Comparison of ENCODE assay signal across 22 mouse cellular contexts in genomic region chr5:44504786-44505185, GRCm38 (mm10).
DNase-seq lines count a peak whose midpoint lies in the region; ATAC-seq and TF ChIP-seq lines count a peak whose summit lies in the region.
"Had no signal": no experiment of that assay in that cellular context is flagged by ENCODE, and none has a peak within 500 bp of the region (broad histone marks: within the 10 kb centered on the region; RNA-seq: fewer than 3 reads in every experiment).

No protein-coding gene starts in this region.

- no peak overlapping the region for H3K4me3 ChIP-seq in cerebellum, adult 2 months (replicated peaks; ENCODE audit: insufficient read depth, low read depth, low read length)
- no peak overlapping the region for H3K4me3 ChIP-seq in embryonic facial prominence, embryonic 14.5 days (ENCODE audit: low read depth, low read length)
- H3K4me3 ChIP-seq in embryonic facial prominence, embryonic 10.5 days = no peak overlapping the region
- no peak overlapping the region for H3K4me3 ChIP-seq in lung, embryonic 14.5 days (ENCODE audit: low read depth, low read length)
- H3K4me3 ChIP-seq in lung, adult 2 months (replicated peaks; ENCODE audit: extremely low read depth, low read depth, low read length) = no peak overlapping the region

- ATAC-seq in embryonic facial prominence, embryonic 14.5 days (ENCODE audit: low read depth) = no peak
- no peak for ATAC-seq in lung, embryonic 14.5 days (ENCODE audit: insufficient read depth)
- ATAC-seq: activated CD4-positive, CD25-positive, alpha-beta regulatory T cell, adult 4 months; CD4-positive, CD25-positive, alpha-beta regulatory T cell, adult 4 months; Patski had no signal

- no peak for TF ChIP-seq CTCF in cerebellum, adult 2 months (IDR thresholded peaks at IDR 0.05; ENCODE audit: borderline replicate concordance, insufficient read depth, low read depth, low read length)
- TF ChIP-seq CTCF in lung, embryonic 14.5 days (IDR thresholded peaks at IDR 0.05; ENCODE audit: low read depth) = no peak
- TF ChIP-seq CTCF in lung, adult 2 months (IDR thresholded peaks at IDR 0.05; ENCODE audit: insufficient read depth, low read length) = no peak

- no peak for TF ChIP-seq POLR2A in cerebellum, adult 2 months (IDR thresholded peaks at IDR 0.05; ENCODE audit: borderline replicate concordance, insufficient read depth, low read length)
- no peak for TF ChIP-seq POLR2A in lung, adult 2 months (IDR thresholded peaks at IDR 0.05; ENCODE audit: borderline replicate concordance, extremely low read depth, low read depth, low read length)

- DNase-seq in cerebellum, postnatal 10 days = peak; percentile 53 to 61
- DNase-seq in cerebellum, adult 2 months = no peak
- DNase-seq in cerebellum, postnatal 14 days = peak; percentile 36 to 51
- no peak for DNase-seq in cerebellum, adult 8-10 months
- DNase-seq in embryonic facial prominence, embryonic 14.5 days (ENCODE audit: low spot score) = peak; percentile 19
- no peak for DNase-seq in embryonic facial prominence, embryonic 10.5 days (ENCODE audit: low spot score)
- peak; percentile 37 for DNase-seq in lung, embryonic 14.5 days
- no peak for DNase-seq in lung, adult 2 months
- DNase-seq: adrenal gland, adult 2 months; adrenal gland, adult 8-10 months; adrenal gland, postnatal 10 days; adrenal gland, postnatal 14 days; adrenal gland, postnatal 25 days; adrenal gland, postnatal 36 days; B cell, adult 2 months; cerebellum, adult 11 months; cerebellum, adult 11-12 months had no signal

- no peak overlapping the region for H3K9ac ChIP-seq in embryonic facial prominence, embryonic 14.5 days (ENCODE audit: low read depth, low read length)
- H3K9ac ChIP-seq in lung, embryonic 14.5 days = no peak overlapping the region

- H3K4me1 ChIP-seq in cerebellum, adult 2 months (ENCODE audit: control insufficient read depth, insufficient read depth, low read length) = no peaks in the 10 kb centered on the region
- peaks cover 4% of the 10 kb centered on the region; the same call in 1 of the 2 replicates for H3K4me1 ChIP-seq in embryonic facial prominence, embryonic 14.5 days (ENCODE audit: control insufficient read depth, insufficient read depth, low read length)
- H3K4me1 ChIP-seq in embryonic facial prominence, embryonic 10.5 days = no peaks in the 10 kb centered on the region
- H3K4me1 ChIP-seq in lung, embryonic 14.5 days (ENCODE audit: insufficient read depth) = no peaks in the 10 kb centered on the region
- no peaks in the 10 kb centered on the region for H3K4me1 ChIP-seq in lung, adult 2 months (ENCODE audit: control insufficient read depth, insufficient read depth, low read length)

- 16% methylated on average over 5 of the region's 5 CpGs for WGBS in cerebellum, adult 2 months
- 57% methylated on average over 5 of the region's 5 CpGs for WGBS in embryonic facial prominence, embryonic 14.5 days
- WGBS in embryonic facial prominence, embryonic 10.5 days = 84% methylated on average over 5 of the region's 5 CpGs
- WGBS in lung, embryonic 14.5 days = 40% methylated on average over 5 of the region's 5 CpGs
- 66% methylated on average over 5 of the region's 5 CpGs for WGBS in lung, adult 2 months

- no peaks in the 10 kb centered on the region for H3K9me3 ChIP-seq in embryonic facial prominence, embryonic 14.5 days (ENCODE audit: control insufficient read depth, low read length)
- H3K9me3 ChIP-seq in embryonic facial prominence, embryonic 10.5 days = 0 out of 2 replicates have a peak, but pooled peaks cover 3% of the 10 kb centered on the region
- no peaks in the 10 kb centered on the region for H3K9me3 ChIP-seq in lung, embryonic 14.5 days (ENCODE audit: low read depth, low read length)
- H3K9me3 ChIP-seq: G1E had no signal

- no peak overlapping the region for H3K4me2 ChIP-seq in embryonic facial prominence, embryonic 14.5 days (ENCODE audit: low read depth, low read length)
- no peak overlapping the region for H3K4me2 ChIP-seq in lung, embryonic 14.5 days

- H3K27me3 ChIP-seq in cerebellum, adult 2 months (ENCODE audit: control insufficient read depth, insufficient read depth, low read length) = no peaks in the 10 kb centered on the region
- no peaks in the 10 kb centered on the region for H3K27me3 ChIP-seq in embryonic facial prominence, embryonic 14.5 days (replicated peaks; ENCODE audit: control insufficient read depth, insufficient read depth, low read length)
- H3K27me3 ChIP-seq in embryonic facial prominence, embryonic 10.5 days (replicated peaks; ENCODE audit: low read depth, poor library complexity, severe bottlenecking) = no peaks in the 10 kb centered on the region
- no peaks in the 10 kb centered on the region for H3K27me3 ChIP-seq in lung, embryonic 14.5 days (ENCODE audit: insufficient read depth, low read length)
- H3K27me3 ChIP-seq: CH12.LX had no signal

- H3K27ac ChIP-seq in cerebellum, adult 2 months (ENCODE audit: insufficient read depth, low read length) = no peak overlapping the region
- H3K27ac ChIP-seq in embryonic facial prominence, embryonic 14.5 days (replicated peaks; ENCODE audit: low read depth, low read length) = no peak overlapping the region
- H3K27ac ChIP-seq in embryonic facial prominence, embryonic 10.5 days (replicated peaks) = no peak overlapping the region
- no peak overlapping the region for H3K27ac ChIP-seq in lung, embryonic 14.5 days (ENCODE audit: low read depth)

- H3K36me3 ChIP-seq in embryonic facial prominence, embryonic 14.5 days (ENCODE audit: control insufficient read depth, insufficient read depth, low read length) = no peaks in the 10 kb centered on the region
- no peaks in the 10 kb centered on the region; the same call in 1 of the 2 replicates for H3K36me3 ChIP-seq in embryonic facial prominence, embryonic 10.5 days (replicated peaks)
- H3K36me3 ChIP-seq in lung, embryonic 14.5 days (ENCODE audit: insufficient read depth) = no peaks in the 10 kb centered on the region
- H3K36me3 ChIP-seq: G1E had no signal

Comparison
In these comparisons a context has a peak if more than half of its experiments do, and no peak if none do; other contexts are left out.
1. DNase-seq: peak in cerebellum, postnatal 10 days (2 of 2), cerebellum, postnatal 14 days (2 of 2), embryonic facial prominence, embryonic 14.5 days (single experiment) and lung, embryonic 14.5 days (single experiment); none in cerebellum, adult 2 months (0 of 2), cerebellum, adult 8-10 months (single experiment), embryonic facial prominence, embryonic 10.5 days (single experiment) and lung, adult 2 months (single experiment).